Mouse (Mus musculus) thymus, postnatal 4 days (tissue): ENCODE results near the gene Cd209a.
A peak's percentile ranks its signal among the peaks of the same experiment; 100 is the strongest.
"Not testable (repeated sequence)": the region's sequence is repeated elsewhere in the genome, so short reads cannot be mapped to it uniquely, and the experiment has no call there.

Experiments
- DNase-seq: peaks from one replicate; pipeline ENCODE4 v3.0.0; 2021

Gene Cd209a

DNA sequence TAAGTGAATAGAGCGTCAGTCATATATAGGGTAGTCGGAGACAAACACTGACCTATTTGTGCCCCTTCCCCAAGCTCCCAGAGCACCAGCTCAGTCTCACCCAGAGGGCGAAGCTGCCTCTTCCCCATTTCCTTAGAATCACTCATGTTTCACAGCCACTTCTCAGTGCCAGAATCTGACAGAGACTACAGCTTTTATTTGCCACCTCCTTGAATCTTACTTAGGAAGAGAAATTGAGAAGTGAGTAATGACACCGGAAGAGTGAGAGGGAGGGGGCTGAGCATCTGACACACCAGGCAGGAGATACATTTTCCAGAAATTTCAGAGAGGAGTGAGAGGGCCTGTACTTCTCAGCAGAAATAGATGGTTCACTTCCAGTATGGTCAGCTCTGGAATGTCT lies at the start of gene Cd209a:
Gene Cd209a (minus strand): TSS at position 224 of the 400 bp plus-strand sequence.
- no peak for DNase-seq

DNA sequence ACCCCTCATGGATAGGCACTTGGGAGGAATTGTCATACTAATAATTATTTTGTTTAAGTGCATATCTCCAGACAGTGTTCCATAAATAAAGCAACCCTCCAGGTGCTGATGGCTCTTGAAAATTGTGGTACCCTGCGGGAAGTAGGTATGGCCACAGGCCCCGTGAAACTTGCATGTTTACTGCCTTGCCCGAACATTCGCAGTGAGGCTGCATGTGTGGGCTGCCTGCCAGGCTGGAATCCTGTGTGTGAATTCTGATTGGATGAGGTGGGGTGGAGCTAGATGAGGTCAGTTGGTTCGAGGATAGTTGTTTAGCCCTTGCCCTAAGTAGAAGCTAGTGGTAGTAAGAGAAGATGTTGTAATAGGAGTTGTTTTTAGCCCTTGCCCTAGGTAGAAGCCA lies 19.9 kb upstream of the Cd209a start:
- not testable (repeated sequence) for DNase-seq

DNA sequence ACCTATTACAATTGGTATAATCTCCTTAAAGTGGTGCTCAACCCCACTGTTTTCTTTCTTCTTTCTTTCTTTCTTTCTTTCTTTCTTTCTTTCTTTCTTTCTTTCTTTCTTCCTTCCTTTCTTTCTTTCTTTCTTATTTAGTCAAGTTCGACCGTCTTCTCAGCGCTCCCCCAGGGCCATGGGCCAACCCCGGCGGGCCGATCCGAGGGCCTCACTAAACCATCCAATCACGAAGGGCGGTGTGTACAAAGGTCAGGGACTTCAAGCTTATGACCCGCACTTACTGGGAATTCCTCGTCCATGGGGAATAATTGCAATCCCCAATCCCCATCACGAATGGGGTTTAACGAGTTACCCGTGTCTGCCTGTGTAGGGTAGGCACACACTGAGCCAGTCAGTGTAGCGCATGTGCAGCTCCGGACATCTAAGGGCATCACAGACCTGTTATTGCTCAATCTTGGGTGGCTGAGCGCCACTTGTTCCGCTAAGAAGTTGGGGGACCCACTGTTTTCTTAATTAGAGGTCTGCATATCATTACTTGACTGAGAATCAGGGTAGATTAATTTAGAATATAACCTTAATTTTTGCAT lies 5.6 kb upstream of the Cd209a start:
- peak; percentile 90 for DNase-seq

DNA sequence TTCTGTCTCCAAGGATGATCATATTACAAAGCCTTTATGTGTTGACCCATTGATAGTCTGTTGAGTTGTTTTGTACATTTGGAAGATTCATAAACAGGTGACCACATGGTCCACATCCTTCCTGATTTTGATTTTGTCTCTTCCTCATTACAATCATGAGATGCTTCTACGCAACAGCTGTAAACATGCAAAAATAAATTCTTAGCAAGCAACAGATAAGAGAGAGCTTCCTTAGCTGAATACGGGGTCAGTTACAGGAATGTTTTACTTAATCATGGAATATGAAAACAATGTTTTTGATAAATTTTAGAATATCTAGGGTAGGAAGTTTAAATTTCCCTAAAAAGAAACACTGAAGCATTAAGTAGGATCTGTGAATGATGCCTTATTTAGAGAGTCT lies 11.8 kb downstream of the Cd209a start:
- DNase-seq = no peak

DNA sequence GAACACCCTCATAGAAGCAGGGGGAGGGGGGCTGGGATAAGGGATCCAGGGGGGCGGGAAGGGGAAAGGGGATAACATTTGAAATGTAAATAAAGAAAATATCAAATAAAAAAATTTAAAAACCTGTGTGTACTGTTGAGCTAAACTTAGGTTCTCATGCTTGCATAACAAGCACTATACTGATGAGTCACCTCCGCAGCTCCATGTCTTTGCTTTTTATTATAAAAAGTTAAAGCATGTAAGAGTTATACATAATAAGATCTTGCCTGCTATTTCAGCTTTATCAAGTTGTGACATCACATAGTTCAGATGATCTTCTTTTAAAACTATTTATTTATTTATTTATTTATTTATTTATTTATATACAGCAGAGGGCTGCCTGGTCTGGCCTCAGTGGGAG lies 13.2 kb downstream of the Cd209a start:
- no peak for DNase-seq

DNA sequence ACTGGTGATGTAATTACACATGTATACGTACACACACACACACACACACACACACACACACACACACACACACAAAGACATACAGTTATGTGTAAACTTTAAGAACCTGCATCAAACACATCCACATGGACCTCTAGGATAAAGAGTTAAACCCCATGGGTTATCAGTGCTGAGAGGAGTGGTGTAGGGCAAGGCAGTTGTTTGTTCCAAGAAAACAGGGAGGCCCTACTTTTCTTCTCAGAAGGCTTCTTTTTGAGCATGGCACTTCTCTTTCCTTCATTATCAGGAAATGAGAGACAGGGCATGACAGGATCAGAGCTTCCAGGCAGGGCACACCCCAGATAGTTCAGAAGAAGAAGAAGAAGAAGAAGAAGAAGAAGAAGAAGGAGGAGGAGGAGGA lies 14.7 kb downstream of the Cd209a start:
- no peak for DNase-seq

DNA sequence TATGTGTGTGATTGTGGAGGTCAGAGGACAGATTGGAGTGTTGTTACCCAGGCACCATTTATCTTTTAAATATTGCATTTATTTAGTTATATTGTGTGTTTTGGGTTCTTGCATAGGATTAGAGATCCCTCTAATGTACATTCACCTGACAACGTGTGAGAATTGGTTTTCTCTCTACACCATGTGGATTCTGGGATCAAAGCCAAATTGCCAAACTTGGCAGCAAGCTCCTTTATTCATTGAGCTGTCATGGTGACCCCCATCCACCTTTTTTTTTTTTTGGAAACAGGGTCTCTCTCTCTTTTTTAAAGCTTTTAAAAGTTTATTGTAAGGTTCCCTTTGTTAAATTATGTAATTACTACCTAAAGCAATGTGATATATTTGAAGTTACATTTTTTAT lies 27.7 kb downstream of the Cd209a start:
- no peak for DNase-seq

DNA sequence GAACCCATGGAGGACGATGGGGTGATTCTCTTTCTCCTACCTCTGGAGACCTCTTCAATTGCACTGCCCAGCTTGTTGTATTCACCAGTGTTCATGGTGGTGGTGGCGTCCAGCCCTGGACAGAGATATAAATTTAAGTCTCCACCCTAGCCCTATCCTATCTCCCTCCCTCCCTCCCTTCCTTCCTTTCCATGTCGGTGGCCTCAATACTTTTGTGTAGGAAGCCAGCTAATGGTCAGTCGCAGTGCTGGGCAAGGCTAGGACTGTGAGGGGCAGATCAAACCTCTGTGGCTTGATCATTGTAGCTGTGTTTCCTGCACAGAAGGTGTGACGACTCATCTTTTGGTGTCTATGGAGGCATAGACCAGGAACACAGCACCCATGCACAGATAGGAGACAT lies 28.2 kb downstream of the Cd209a start, which contains the start of gene Clec4g:
Gene Clec4g (minus strand): TSS at position 101 of the 400 bp plus-strand sequence.
- DNase-seq = no peak

DNA sequence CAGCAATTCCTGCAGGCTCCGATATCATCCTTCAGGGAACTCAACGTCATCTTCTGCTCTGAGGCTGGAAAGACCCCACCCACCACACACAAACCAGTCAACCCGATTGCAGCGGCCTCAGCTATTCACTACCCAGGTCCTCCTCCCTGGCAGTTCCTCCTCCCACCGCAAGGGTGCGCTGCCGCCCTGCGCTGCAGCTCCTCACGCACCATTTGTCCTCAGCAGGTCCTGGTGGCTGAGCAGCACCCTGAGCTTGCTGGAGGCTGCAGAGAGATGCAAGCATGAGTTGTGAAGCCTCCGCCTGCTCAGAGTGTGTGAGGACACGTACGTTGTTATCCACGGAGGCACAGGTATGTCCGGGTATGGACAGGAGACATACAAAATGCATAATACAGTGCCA lies 30.2 kb downstream of the Cd209a start:
- DNase-seq = peak; percentile 89

DNA sequence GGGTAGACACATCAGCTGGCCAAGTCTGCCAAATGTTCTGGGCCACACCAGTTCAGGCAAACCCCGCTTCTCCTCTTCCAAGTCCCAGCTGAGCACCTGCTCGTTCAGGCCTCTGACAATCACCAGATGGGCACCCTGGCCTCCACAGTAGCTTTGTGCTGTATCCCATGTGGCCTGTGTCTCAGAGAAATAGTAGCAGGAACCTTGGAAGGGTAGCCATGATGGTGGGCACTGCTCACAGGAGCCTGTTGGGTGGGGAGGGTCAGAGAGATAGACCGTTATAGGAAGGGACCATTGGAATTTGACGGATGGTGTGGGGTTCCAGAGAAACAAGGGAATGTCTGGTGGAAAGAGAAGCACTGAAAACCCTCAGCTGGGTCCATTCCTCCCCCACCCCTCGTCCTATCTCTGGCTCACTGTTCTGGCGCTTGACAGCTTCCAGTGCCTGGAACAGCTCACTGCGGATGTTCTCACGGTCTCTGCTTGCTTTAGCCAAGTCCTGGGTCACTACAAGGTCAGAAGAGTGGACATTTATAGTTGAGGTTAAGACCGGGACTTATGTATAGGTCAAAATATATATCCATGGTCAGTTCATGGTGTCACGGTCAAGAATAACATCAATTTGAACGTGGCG lies 31.3 kb downstream of the Cd209a start:
- no peak for DNase-seq

DNA sequence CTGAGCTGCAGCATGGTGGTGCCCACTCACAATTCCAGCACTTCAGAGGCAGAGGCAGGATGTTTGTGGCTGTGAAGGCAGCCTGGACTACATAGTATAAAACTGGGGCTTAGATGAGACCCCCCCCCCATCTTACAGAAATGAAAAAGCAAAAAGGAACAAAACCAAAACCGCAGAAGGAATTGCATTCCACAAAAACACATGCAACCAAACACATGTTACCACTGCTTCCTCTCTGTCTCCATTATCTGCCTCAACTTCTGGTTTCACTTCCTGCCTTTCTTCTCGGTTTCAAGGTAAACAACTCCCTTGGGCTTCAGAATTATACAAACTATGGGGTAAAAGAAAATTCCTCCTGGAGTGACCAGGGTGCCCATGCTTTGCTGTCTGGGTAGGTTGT lies 37.1 kb downstream of the Cd209a start:
- DNase-seq = peak; percentile 18

DNA sequence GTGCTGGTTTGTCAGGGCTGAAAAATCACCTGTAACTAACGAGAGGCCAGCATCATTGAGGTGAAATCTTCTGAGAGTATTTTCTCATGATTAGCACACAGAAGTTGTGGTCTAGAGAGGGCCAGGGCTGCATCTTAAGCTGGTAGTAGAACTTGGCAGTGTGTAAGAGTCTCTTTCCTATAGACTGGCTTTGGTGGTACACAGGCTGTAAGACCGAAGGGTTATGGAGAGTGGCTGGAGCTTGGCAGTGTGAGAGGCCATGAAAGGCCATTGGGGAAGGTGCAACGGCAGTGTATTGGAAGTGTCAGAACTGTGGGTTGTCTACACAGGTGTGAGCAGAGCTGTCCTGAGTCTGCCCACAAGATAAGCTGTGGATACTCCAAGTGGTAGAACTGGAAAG lies 38.5 kb downstream of the Cd209a start:
- no peak for DNase-seq

DNA sequence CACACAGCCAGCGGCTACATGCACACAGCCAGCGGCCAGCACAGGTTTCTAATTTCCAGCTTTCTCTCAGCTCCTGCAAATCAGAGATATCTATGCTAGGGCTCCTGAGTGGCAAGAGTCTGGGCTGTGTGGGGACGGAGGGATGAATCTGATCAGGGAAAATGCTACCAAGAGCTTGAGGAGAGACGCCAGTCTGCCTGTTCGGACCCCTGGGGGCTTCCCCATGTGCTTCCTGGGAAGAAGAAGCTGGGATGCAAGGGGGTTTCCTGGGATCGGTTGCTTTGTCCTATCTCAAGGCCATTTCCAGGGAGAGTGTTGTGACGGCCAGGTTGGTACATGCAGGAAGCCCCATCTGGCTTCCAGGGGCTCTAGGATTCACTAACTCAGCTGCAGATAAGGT lies 41.2 kb downstream of the Cd209a start:
- no peak for DNase-seq

DNA sequence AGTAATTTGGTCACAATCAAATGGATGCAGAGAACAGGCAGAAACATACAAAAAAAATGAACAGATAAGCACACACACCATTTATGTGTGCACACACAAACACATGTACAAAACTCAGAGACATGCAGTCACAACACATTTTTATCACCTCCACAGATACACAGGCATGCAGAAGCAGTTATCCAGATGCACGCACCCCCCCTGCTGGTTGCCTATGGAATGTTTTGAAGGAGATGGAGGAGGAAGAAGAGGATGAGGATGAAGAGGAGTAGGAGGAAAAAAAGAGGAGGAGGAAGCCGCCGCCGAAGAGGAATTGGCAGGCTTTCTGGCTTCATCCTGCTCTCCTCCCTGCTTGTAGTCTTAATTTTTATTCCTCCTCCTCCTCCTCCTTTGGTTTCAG lies 43.1 kb downstream of the Cd209a start:
- DNase-seq = peak; percentile 57

DNA sequence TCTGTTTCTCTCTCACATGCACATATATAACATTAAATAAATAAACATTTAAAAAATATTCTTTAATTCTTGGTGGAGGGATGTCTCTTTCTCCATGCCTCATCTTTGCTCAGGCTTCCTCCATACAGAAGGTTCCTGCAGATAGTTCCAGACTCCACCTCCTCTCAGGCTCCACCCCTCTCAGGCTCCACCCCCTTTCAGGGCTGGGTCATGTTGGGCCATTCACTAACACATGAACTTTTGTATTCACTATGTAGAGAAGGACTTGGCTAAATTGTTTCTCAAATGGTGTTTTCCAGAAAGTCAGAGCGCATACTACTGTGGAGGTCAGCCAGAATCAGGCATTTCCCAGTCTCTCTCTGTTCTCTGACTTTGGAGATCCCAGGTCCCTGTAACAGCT lies 47.3 kb downstream of the Cd209a start:
- peak; percentile 43 for DNase-seq

DNA sequence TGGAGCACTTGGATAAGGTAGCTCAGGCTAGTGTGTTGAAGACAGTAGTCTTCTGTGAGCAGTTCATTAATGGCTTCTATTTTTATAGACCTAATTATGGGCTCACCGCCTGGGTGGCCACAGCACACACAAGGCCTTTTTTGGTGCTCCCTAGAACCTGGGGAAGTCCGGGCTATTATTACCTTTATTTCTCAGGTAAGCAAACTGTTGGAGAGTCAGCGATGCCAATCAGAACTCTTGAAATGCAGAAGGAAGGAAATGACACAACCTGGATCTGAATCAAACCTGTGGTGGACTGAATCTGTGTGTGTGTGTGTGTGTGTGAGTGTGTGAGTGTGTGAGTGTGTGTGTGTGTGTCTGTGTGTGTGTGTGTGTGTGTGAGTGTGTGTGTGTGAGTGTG lies 54.7 kb downstream of the Cd209a start, which contains the start of gene Fcer2a:
Gene Fcer2a (minus strand): TSS at position 55 of the 400 bp plus-strand sequence.
- no peak for DNase-seq
